Mouse (Mus musculus) thymus, postnatal 14 days (tissue): Measurements from ENCODE around the gene Dst.

Experiments
- DNase-seq: peaks from one replicate; pipeline ENCODE4 v3.0.0; 2021

Gene Dst

GRCm38 (mm10) chr1:33932196-33932595, 24.2 kb downstream of the Dst start:
- DNase-seq: no peak

- DNase-seq: no peak
Measured at GRCm38 (mm10) chr1:33932845-33933499, 24.9 kb downstream of the Dst start.

- no peak for DNase-seq
Measured at GRCm38 (mm10) chr1:33935946-33936345, 27.9 kb downstream of the Dst start.

GRCm38 (mm10) chr1:33939828-33940227, 31.8 kb downstream of the Dst start:
- no peak for DNase-seq

- DNase-seq: no peak
Measured at GRCm38 (mm10) chr1:33940364-33940928, 32.4 kb downstream of the Dst start.

GRCm38 (mm10) chr1:33942638-33943037, 34.6 kb downstream of the Dst start:
- peak; percentile 7 for DNase-seq

GRCm38 (mm10) chr1:33943943-33944342, 35.9 kb downstream of the Dst start:
- DNase-seq: no peak

GRCm38 (mm10) chr1:33944977-33945750, 37.1 kb downstream of the Dst start:
- DNase-seq: peak; percentile 9

- no peak for DNase-seq
Measured at GRCm38 (mm10) chr1:33945756-33946155, 37.7 kb downstream of the Dst start.

GRCm38 (mm10) chr1:33946601-33947395, 38.8 kb downstream of the Dst start:
- DNase-seq: no peak

- no peak for DNase-seq
Measured at GRCm38 (mm10) chr1:33947838-33948237, 39.8 kb downstream of the Dst start.

- no peak for DNase-seq
Measured at GRCm38 (mm10) chr1:33948511-33948910, 40.5 kb downstream of the Dst start.

- no peak for DNase-seq
Measured at GRCm38 (mm10) chr1:33955626-33956025, 47.6 kb downstream of the Dst start.

GRCm38 (mm10) chr1:33960439-33960838, 52.4 kb downstream of the Dst start:
- no peak for DNase-seq

GRCm38 (mm10) chr1:33964643-33965042, 56.6 kb downstream of the Dst start:
- DNase-seq: peak; percentile 26

- no peak for DNase-seq
Measured at GRCm38 (mm10) chr1:33965824-33966223, 57.8 kb downstream of the Dst start.

GRCm38 (mm10) chr1:33966328-33966727, 58.3 kb downstream of the Dst start:
- DNase-seq: peak; percentile 27

- DNase-seq: no peak
Measured at GRCm38 (mm10) chr1:33967206-33967605, 59.2 kb downstream of the Dst start.

- no peak for DNase-seq
Measured at GRCm38 (mm10) chr1:33969910-33970309, 61.9 kb downstream of the Dst start.

- no peak for DNase-seq
Measured at GRCm38 (mm10) chr1:33974401-33974800, 66.4 kb downstream of the Dst start.

- DNase-seq: no peak
Measured at GRCm38 (mm10) chr1:33975333-33975732, 67.3 kb downstream of the Dst start.

- no peak for DNase-seq
Measured at GRCm38 (mm10) chr1:33977832-33978231, 69.8 kb downstream of the Dst start.

- DNase-seq: no peak
Measured at GRCm38 (mm10) chr1:33980420-33980819, 72.4 kb downstream of the Dst start.
